Mouse (Mus musculus): ENCODE data around the gene Sema5a.
A peak's percentile ranks its signal among the peaks of the same experiment; 100 is the strongest.

Sema5a gene

GRCm38 (mm10) chr15:32311287-32311686 lies 66.7 kb downstream of the Sema5a start:
- DNase-seq: no peak

- DNase-seq: no peak
These were observed 72.5 kb downstream of the Sema5a start for GRCm38 (mm10) chr15:32317074-32317473.

- no peak for DNase-seq
These were observed 76.1 kb downstream of the Sema5a start for GRCm38 (mm10) chr15:32320739-32321138.

GRCm38 (mm10) chr15:32322455-32323220 lies 78.0 kb downstream of the Sema5a start:
- no peak for DNase-seq

GRCm38 (mm10) chr15:32323224-32323623 lies 78.6 kb downstream of the Sema5a start:
- no peak for DNase-seq

- DNase-seq: no peak
These were observed 79.5 kb downstream of the Sema5a start for GRCm38 (mm10) chr15:32324105-32324504.

- DNase-seq: no peak
These were observed 83.9 kb downstream of the Sema5a start for GRCm38 (mm10) chr15:32328370-32329004.

- no peak for DNase-seq
These were observed 85.2 kb downstream of the Sema5a start for GRCm38 (mm10) chr15:32329670-32330330.

- no peak for DNase-seq
These were observed 85.8 kb downstream of the Sema5a start for GRCm38 (mm10) chr15:32330427-32330826.

- DNase-seq: no peak
These were observed 86.4 kb downstream of the Sema5a start for GRCm38 (mm10) chr15:32331037-32331436.

- DNase-seq: no peak
These were observed 88.8 kb downstream of the Sema5a start for GRCm38 (mm10) chr15:32333456-32333855.

GRCm38 (mm10) chr15:32337810-32338209 lies 93.2 kb downstream of the Sema5a start:
- DNase-seq: no peak

- no peak for DNase-seq
These were observed 94.2 kb downstream of the Sema5a start for GRCm38 (mm10) chr15:32338721-32339290.

- DNase-seq: peak in 1 of 2 experiments; percentile 9
These were observed 94.8 kb downstream of the Sema5a start for GRCm38 (mm10) chr15:32339426-32339825.

- no peak for DNase-seq
These were observed 96.8 kb downstream of the Sema5a start for GRCm38 (mm10) chr15:32341423-32341822.

- DNase-seq: no peak
These were observed 98.9 kb downstream of the Sema5a start for GRCm38 (mm10) chr15:32343544-32343943.

GRCm38 (mm10) chr15:32347315-32347714 lies 102.7 kb downstream of the Sema5a start:
- no peak for DNase-seq

- no peak for DNase-seq
These were observed 104.7 kb downstream of the Sema5a start for GRCm38 (mm10) chr15:32349276-32349675.

- no peak for DNase-seq
These were observed 108.4 kb downstream of the Sema5a start for GRCm38 (mm10) chr15:32352995-32353394.

GRCm38 (mm10) chr15:32353513-32353912 lies 108.9 kb downstream of the Sema5a start:
- no peak for DNase-seq

- DNase-seq: no peak
These were observed 112.2 kb downstream of the Sema5a start for GRCm38 (mm10) chr15:32356805-32357204.

- DNase-seq: no peak
These were observed 123.2 kb downstream of the Sema5a start for GRCm38 (mm10) chr15:32367841-32368240.

- no peak for DNase-seq
These were observed 126.3 kb downstream of the Sema5a start for GRCm38 (mm10) chr15:32370914-32371313.

Data from kidney, postnatal 25 days (tissue).